Mouse (Mus musculus) midbrain, embryonic 12.5 days (tissue): ENCODE data around the gene Dclre1c. TPM values are rescaled to one million over a fixed set of nuclear protein-coding genes. Genes with fewer than 3 reads are reported as not detected.
A peak's percentile ranks its signal among the peaks of the same experiment; 100 is the strongest.

ENCODE experiments used
- ATAC-seq: fragments of 200-750 bp; cut with Nextera tagmentation; 2 replicates; pipeline ENCODE4 v1.8.0; 2017; ENCODE audit warnings: low read depth, moderate TSS enrichment, moderate library complexity; ENCODE audit not compliant: low FRiP score
- H3K27ac ChIP-seq: fragments of 300-500 bp; sonication (generic); replicated peaks from 2 replicates; pipeline ENCODE4 v1.5.1; 2016; ENCODE audit warnings: mild to moderate bottlenecking
- H3K27me3 ChIP-seq: fragments of 300-500 bp; sonication (generic); 2 replicates; pipeline ENCODE4 v1.6.1; 2016; ENCODE audit warnings: mild to moderate bottlenecking
- H3K36me3 ChIP-seq: fragments of 300-500 bp; sonication (generic); 2 replicates; pipeline ENCODE4 v1.6.1; 2016
- H3K4me1 ChIP-seq: fragments of 300-500 bp; sonication (generic); 2 replicates; pipeline ENCODE4 v1.6.1; 2016
- H3K4me2 ChIP-seq: fragments of 300-500 bp; sonication (generic); replicated peaks from 2 replicates; pipeline ENCODE4 v1.6.1; 2016; ENCODE audit warnings: mild to moderate bottlenecking, moderate library complexity
- H3K4me3 ChIP-seq: fragments of 300-500 bp; sonication (generic); 2 replicates; pipeline ENCODE4 v1.5.1; 2016; ENCODE audit warnings: mild to moderate bottlenecking
- H3K9ac ChIP-seq: fragments of 300-500 bp; sonication (generic); replicated peaks from 2 replicates; pipeline ENCODE4 v1.6.1; 2016; ENCODE audit warnings: mild to moderate bottlenecking, moderate library complexity
- H3K9me3 ChIP-seq: fragments of 300-500 bp; sonication (generic); 2 replicates; pipeline ENCODE4 v1.6.1; 2016; ENCODE audit warnings: mild to moderate bottlenecking
- WGBS: fragments of 180-500 bp; shearing (Covaris S2); methylation state at CpG from one replicate; pipeline ENCODE4 v1.1.7; 2016; 5-methylcytosine and 5-hydroxymethylcytosine counted together
- polyA plus RNA-seq: library from polyadenylated mRNA; unstranded; fragments of >200 nt; fragmentation: Nextera tagmentation; extraction: Ambion mirVana; gene quantifications from 2 replicates; pipeline ENCODE4 v1.2.1, GENCODE M21; 2016

Dclre1c gene
- polyA plus RNA-seq, 1 experiment from 2014 or later = 9.4 TPM

DNA sequence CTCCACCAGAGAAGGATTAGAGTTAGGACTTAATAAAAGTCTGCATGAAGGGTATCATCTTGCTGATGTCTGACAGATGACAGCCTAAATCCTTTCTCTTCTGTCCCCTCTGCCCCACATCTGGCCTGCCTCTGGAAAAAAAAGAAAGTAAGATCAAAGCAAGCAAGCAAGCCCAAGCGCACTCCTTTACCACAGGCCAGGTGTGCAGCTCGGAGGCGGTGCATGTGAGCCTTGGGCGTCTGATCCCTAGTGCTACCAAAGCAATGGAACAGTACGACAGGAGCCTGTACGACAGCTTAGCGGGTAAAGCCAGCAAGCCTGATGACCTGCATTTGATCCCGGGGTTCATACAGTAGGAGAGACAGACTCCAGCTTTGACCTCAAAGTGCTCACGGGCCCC lies 7.0 kb downstream of the Dclre1c start:
- Histone ChIP-seq H3K9ac (no peak overlapping the region), H3K9me3 (no peaks in the 10 kb centered on the region), H3K27me3 (no peaks in the 10 kb centered on the region), H3K4me3 (no peak overlapping the region), H3K27ac (no peak overlapping the region), H3K36me3 (0 out of 2 replicates have a peak, but pooled peaks cover 4% of the 10 kb centered on the region), H3K4me1 (no peaks in the 10 kb centered on the region), H3K4me2 (no peak overlapping the region)
- ATAC-seq = no peak
- 88% methylated on average over 9 of the region's 9 CpGs for WGBS

DNA sequence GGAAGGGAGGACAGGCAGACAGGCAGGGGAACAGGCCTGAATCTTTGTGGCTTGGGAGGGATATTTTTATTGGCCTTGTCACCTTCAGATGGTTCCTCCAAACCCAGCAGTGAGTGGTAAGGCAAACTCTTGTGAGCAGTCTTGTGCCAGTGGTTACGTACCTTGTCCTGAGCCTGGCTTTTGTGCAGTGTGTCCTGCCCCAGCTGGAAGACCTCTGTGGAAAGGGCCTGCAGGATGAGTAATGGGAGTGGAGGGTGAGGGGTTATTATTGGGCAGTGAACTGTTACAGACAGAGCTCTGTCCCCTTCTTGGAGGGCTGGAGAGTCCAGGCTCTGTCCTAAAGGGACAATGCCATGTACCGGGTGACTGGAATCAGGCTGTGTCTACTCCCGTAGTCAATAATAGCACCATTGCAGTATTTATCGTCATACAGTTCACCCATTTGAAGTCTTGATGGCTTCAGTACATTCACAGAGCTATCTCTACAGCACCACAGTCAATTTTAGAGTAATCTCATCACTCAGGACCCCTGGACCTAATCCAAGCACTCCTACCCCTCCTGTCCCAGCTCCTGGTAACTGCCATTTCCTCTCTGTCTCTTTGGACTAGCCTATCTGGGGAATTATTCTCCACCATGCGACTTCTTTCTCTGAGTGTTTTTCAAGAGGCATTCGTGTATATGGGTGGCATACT lies 11.6 kb downstream of the Dclre1c start:
- Histone ChIP-seq H3K4me3 (no peak overlapping the region), H3K9me3 (no peaks in the 10 kb centered on the region), H3K27ac (no peak overlapping the region), H3K9ac (no peak overlapping the region), H3K4me2 (no peak overlapping the region), H3K36me3 (0 out of 2 replicates have a peak, but pooled peaks cover 16% of the 10 kb centered on the region), H3K4me1 (no peaks in the 10 kb centered on the region), H3K27me3 (no peaks in the 10 kb centered on the region)
- WGBS = 83% methylated on average over 6 of the region's 6 CpGs
- ATAC-seq = no peak

DNA sequence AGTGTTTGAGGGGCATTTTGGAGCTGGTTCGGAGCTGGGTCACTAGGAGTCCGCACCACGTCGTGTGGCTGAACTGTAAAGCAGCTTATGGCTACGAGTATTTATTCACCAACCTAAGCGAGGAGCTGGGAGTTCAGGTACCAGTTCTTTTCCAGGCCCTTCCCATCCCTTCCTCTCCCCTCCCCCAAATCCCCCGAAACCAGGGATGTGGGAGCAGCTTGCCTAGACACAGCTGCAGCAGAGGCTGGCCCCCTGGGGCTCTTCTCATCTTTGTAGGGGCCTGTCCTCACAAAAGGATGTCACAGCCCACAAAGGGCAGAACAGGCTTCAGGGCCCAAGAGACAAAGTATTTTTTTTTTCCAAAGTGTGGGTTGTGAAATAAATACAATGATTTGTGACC lies 14.0 kb downstream of the Dclre1c start:
- Histone ChIP-seq H3K4me3 (no peak overlapping the region), H3K27me3 (no peaks in the 10 kb centered on the region), H3K9ac (no peak overlapping the region), H3K36me3 (peaks cover 20% of the 10 kb centered on the region; the same call in 1 of the 2 replicates), H3K27ac (no peak overlapping the region), H3K4me1 (no peaks in the 10 kb centered on the region), H3K4me2 (no peak overlapping the region), H3K9me3 (no peaks in the 10 kb centered on the region)
- 32% methylated on average over 7 of the region's 7 CpGs for WGBS
- no peak for ATAC-seq

DNA sequence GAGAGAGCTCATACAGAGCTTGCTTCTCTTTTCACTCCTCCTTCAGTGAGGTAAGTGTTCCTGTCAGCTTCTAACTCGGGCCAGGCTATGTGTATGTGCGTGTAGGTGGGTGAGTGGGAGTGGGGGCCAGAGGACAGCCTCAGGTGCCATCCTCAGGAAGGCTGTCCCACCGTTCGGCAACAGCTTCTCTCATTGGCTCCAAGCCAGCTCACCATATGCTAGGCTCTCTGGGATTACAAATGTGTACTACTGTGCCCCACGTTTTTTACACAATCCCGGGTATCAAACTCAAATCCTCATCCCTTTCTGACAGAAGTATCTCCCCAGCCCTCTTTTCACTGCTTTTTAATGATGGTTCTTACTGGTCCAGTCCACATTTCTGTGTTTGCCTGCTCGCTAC lies 20.3 kb downstream of the Dclre1c start:
- H3K4me2 ChIP-seq = no peak overlapping the region
- H3K4me3 ChIP-seq = no peak overlapping the region
- no peak for ATAC-seq
- H3K36me3 ChIP-seq = peaks cover 42% of the 10 kb centered on the region
- no peaks in the 10 kb centered on the region for H3K4me1 ChIP-seq
- 89% methylated on average over 7 of the region's 7 CpGs for WGBS
- no peaks in the 10 kb centered on the region for H3K27me3 ChIP-seq
- no peak overlapping the region for H3K9ac ChIP-seq
- no peak overlapping the region for H3K27ac ChIP-seq
- H3K9me3 ChIP-seq = no peaks in the 10 kb centered on the region

DNA sequence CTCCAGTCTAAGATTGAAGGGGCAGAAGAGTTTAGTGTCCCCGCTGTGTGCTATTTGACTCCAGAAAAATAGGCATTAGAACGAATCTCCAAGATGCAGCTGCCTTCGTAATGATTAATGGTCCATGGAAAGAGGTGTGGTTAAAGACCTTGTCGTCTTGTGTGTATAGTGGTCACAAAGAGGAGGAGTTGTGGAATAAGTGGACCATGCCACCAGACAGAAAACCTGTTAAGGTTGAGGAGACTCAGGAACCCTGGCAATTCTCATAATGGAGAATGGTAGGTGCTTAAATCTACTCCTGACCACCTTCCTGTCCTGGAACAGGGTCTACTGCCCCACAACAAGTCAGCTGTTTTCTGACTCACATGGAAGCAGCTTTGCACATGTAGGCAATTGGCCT lies 22.1 kb downstream of the Dclre1c start:
- no peak overlapping the region for H3K9ac ChIP-seq
- no peaks in the 10 kb centered on the region for H3K4me1 ChIP-seq
- 89% methylated on average over 4 of the region's 4 CpGs for WGBS
- H3K4me3 ChIP-seq = no peak overlapping the region
- no peak overlapping the region for H3K4me2 ChIP-seq
- ATAC-seq = no peak
- H3K9me3 ChIP-seq = no peaks in the 10 kb centered on the region
- no peak overlapping the region for H3K27ac ChIP-seq
- H3K36me3 ChIP-seq = peaks cover 35% of the 10 kb centered on the region
- no peaks in the 10 kb centered on the region for H3K27me3 ChIP-seq

DNA sequence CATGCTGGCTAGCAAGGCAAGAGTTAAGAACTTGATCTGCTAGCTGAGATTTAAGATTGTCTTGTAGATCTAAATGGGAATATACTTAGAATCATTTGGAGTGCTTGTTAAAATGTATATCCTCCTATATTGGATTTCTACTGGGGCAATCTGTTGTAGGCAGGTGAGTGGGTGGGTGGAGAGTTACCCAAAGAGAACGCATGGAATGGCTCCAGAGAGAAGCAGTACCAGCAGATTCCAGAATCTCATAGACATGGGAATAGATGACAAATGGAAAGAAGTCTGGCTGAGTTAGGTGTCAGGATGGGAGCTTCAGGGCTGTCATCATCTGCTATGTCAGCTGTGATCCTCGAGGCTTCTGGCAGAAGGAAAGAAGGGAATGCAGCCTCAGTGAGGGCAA lies 25.5 kb downstream of the Dclre1c start:
- no peak overlapping the region for H3K27ac ChIP-seq
- no peaks in the 10 kb centered on the region for H3K9me3 ChIP-seq
- H3K4me3 ChIP-seq = no peak overlapping the region
- no peak for ATAC-seq
- H3K4me1 ChIP-seq = no peaks in the 10 kb centered on the region
- 85% methylated on average over 2 of the region's 2 CpGs for WGBS
- peaks cover 48% of the 10 kb centered on the region for H3K36me3 ChIP-seq
- H3K9ac ChIP-seq = no peak overlapping the region
- no peak overlapping the region for H3K4me2 ChIP-seq
- H3K27me3 ChIP-seq = no peaks in the 10 kb centered on the region

DNA sequence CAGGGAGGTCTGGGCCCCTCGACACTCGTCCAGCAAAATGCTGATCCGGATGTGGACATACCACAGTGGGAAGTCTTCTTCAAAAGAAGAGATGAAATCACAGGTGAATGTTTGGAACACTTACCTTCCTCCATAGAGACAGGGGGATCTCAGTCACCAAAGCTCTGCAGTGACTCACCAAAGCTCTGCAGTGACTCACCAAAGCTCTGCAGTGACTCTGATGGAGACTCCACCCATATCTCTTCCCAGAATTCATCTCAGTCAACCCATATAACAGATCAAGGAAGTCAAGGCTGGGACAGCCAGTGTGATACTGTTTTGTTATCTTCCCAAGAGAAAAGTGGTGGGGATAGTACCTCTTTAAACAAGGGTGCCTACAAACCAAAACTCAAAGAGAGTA lies 29.2 kb downstream of the Dclre1c start:
- H3K27ac ChIP-seq = no peak overlapping the region
- no peaks in the 10 kb centered on the region for H3K27me3 ChIP-seq
- H3K4me3 ChIP-seq = no peak overlapping the region
- H3K9ac ChIP-seq = no peak overlapping the region
- ATAC-seq = no peak
- no peaks in the 10 kb centered on the region for H3K9me3 ChIP-seq
- H3K4me2 ChIP-seq = no peak overlapping the region
- 94% methylated on average over 3 of the region's 3 CpGs for WGBS
- H3K36me3 ChIP-seq = peaks cover 60% of the 10 kb centered on the region
- no peaks in the 10 kb centered on the region for H3K4me1 ChIP-seq

DNA sequence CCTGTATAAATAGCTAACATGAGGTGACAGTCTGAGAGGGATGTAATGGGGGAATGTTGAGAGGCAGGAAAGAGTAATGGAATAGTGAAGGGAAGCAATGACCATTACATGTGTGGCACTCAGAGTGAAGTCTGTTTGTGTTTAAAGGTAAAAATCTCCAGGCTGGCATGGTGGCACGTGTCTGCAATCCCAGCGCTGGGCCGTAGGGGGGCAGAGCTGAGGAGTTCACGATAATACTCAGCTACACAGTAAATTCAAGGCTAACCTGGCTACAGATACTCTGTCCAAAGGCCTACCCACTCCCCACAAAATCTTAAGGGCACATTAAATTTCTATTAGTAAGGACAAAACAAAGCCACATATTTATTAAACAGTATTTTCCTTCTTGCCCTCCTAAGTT lies 32.7 kb downstream of the Dclre1c start:
- Histone ChIP-seq H3K9ac (no peak overlapping the region), H3K4me2 (no peak overlapping the region), H3K4me3 (no peak overlapping the region), H3K27me3 (no peaks in the 10 kb centered on the region), H3K4me1 (no peaks in the 10 kb centered on the region), H3K9me3 (no peaks in the 10 kb centered on the region), H3K27ac (no peak overlapping the region), H3K36me3 (peaks cover 78% of the 10 kb centered on the region)
- WGBS = 86% methylated on average over 4 of the region's 4 CpGs
- ATAC-seq = no peak

DNA sequence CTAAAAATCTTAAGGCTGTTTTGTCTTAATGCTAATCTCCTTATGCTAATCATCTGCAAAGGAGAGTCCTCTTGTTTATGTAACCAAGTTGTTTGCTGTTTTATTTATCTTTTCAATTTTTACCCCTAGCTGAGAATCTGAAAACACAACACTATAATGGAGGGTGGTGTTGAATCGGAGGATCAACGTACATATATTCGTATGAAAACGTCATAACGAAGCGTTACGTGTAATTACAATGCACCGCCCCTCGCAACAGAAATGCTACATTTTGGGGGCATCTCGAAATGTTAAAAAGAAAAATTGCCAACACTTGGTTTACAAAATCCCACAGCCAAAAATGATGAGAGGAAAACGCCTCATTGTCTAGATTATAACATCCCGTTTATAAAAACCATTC lies 50.0 kb downstream of the Dclre1c start:
- peak overlapping the region; percentile 85 for H3K9ac ChIP-seq
- no peak for ATAC-seq

DNA sequence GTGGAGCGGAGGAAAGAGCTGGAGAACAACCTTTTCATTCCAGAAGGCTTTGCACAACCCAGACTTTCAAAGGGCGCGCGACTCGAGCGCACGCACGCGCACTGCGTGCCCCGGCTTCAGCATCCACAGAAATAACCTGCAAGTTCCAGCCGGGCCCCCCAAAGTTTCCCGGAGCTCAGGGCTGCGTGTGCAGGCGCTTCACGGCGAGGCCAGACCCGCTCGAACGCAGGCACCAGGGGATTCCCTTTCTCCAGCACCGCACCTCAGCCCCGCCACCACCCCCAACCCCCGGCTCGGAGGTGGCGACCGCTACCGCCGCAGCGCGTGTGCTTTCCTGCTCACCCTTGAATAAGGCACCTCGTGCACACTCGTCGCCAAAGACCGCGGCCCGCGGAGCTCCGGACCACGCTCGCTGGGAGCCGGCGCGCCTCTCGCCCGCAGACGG lies 50.5 kb downstream of the Dclre1c start:
- Histone ChIP-seq H3K27me3 (no peaks in the 10 kb centered on the region), H3K27ac (peak overlapping the region; percentile 95), H3K4me2 (peak overlapping the region; percentile 73), H3K4me3 (peak overlapping the region; percentile 93), H3K4me1 (peaks cover 11% of the 10 kb centered on the region), H3K9me3 (no peaks in the 10 kb centered on the region), H3K36me3 (peaks cover 8% of the 10 kb centered on the region; the same call in 1 of the 2 replicates), H3K9ac (peak overlapping the region; percentile 85)
- peak; percentile 81 for ATAC-seq
- WGBS = under 1% methylated on average over 46 of the region's 46 CpGs

More for the DNA sequence above, 50.0 kb downstream of the Dclre1c start:
- Histone ChIP-seq H3K4me1 (peaks cover 11% of the 10 kb centered on the region), H3K9me3 (no peaks in the 10 kb centered on the region), H3K27me3 (no peaks in the 10 kb centered on the region), H3K4me2 (peak overlapping the region; percentile 73), H3K27ac (peak overlapping the region; percentile 95), H3K4me3 (peak overlapping the region; percentile 93), H3K36me3 (peaks cover 8% of the 10 kb centered on the region; the same call in 1 of the 2 replicates)
- 1% methylated on average over 12 of the region's 12 CpGs for WGBS

DNA sequence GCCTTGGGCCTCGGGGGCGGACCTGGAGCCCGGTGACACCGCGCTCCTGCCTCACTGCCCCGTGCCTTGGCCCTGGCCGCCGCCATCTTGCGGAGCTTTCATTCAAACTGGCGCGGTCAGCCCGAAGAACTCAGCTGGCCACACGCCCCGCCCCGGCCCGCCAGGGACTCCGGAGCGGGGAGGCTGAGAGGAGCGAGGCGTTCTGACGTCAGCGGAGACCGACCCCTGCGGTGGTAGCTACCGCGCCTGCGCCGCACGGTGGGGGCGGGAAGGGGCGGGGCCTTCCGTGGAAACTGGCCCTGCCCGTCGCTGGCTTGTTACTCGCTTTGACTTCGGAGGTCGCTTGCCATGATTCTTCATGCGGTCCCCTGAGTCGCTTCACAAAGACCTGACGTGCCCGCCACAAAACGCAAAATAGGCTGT lies 50.9 kb downstream of the Dclre1c start, which contains the start of gene Suv39h2:
TSS of gene Suv39h2 (minus strand) at position 171 of the 423 bp plus-strand sequence.
- Histone ChIP-seq H3K9me3 (no peaks in the 10 kb centered on the region), H3K27ac (peak within 1 kb of the TSS; percentile 95), H3K4me1 (peaks cover 11% of the 10 kb centered on the region), H3K27me3 (no peaks in the 10 kb centered on the region), H3K36me3 (0 out of 2 replicates have a peak, but pooled peaks cover 3% of the 10 kb centered on the region), H3K9ac (peak within 1 kb of the TSS; percentile 85), H3K4me3 (peak within 1 kb of the TSS; percentile 93), H3K4me2 (peak within 1 kb of the TSS; percentile 73)
- peak; percentile 97 for ATAC-seq
- under 1% methylated on average over 42 of the region's 42 CpGs for WGBS

DNA sequence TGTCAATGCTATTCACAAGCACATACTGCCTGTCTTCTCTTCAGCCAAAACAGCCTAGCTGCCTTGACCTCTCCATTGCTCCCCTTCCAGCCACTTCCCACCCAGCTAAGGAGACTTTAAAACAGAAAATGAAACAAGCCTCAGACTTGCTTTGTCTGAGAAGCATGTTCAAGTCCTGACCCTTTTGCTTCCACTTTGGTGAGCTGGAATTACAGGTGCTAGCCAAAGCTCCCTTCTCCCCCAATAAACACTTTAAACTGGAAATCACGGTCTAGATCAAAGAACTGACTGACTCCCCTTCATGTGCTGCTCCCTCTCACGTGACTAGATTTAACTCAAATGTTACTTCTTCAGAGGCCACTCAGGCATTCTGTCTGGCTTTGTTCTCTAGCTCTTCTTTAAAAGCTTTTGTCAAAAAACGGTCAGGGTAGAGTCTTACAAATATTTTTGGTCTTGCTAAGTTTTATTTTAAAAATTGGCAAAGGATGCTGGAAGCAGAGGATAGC lies 51.9 kb downstream of the Dclre1c start:
- Histone ChIP-seq H3K4me3 (no peak overlapping the region), H3K4me2 (peak overlapping the region; percentile 73)

More for the DNA sequence above, 51.9 kb downstream of the Dclre1c start:
- Histone ChIP-seq H3K27me3 (no peaks in the 10 kb centered on the region), H3K9ac (no peak overlapping the region), H3K9me3 (no peaks in the 10 kb centered on the region), H3K4me1 (peaks cover 11% of the 10 kb centered on the region), H3K27ac (no peak overlapping the region), H3K36me3 (no peaks in the 10 kb centered on the region)
- WGBS = 59% methylated on average over 3 of the region's 3 CpGs
- ATAC-seq = no peak
